Mouse (Mus musculus) kidney, embryonic 14.5 days (tissue): ENCODE results near the gene Hist1h2br. TPM values are rescaled to one million over a fixed set of nuclear protein-coding genes. Genes with fewer than 3 reads are reported as not detected.
"Not testable (repeated sequence)": the region's sequence is repeated elsewhere in the genome, so short reads cannot be mapped to it uniquely, and the experiment has no call there.

Experiments
- ATAC-seq: fragments of 200-750 bp; cut with Nextera tagmentation; 2 replicates; pipeline ENCODE4 v1.8.0; 2017; ENCODE audit warnings: moderate number of reproducible peaks, mild to moderate bottlenecking, moderate TSS enrichment, moderate library complexity; ENCODE audit not compliant: low FRiP score, low TSS enrichment
- H3K27ac ChIP-seq: fragments of 300-500 bp; sonication (generic); 2 replicates; pipeline ENCODE4 v1.5.1; 2014; ENCODE audit warnings: low read depth, mild to moderate bottlenecking, low read length, moderate library complexity, mixed read lengths
- H3K27me3 ChIP-seq: fragments of 300-500 bp; sonication (generic); 2 replicates; pipeline ENCODE4 v1.6.1; 2014; ENCODE audit warnings: mild to moderate bottlenecking, low read length; ENCODE audit not compliant: control insufficient read depth, insufficient read depth
- H3K36me3 ChIP-seq: fragments of 300-500 bp; sonication (generic); 2 replicates; pipeline ENCODE4 v1.6.1; 2014; ENCODE audit warnings: low read length, mixed read lengths; ENCODE audit not compliant: control insufficient read depth, insufficient read depth
- H3K4me1 ChIP-seq: fragments of 300-500 bp; sonication (generic); 2 replicates; pipeline ENCODE4 v1.6.1; 2014; ENCODE audit warnings: low read length, mixed read lengths; ENCODE audit not compliant: control insufficient read depth, insufficient read depth
- H3K4me2 ChIP-seq: fragments of 300-500 bp; sonication (generic); replicated peaks from 2 replicates; pipeline ENCODE4 v1.6.1; 2014; ENCODE audit warnings: low read depth, mild to moderate bottlenecking, low read length
- H3K4me3 ChIP-seq: fragments of 300-500 bp; sonication (generic); 2 replicates; pipeline ENCODE4 v1.5.1; 2014; ENCODE audit warnings: mild to moderate bottlenecking, low read length
- H3K9ac ChIP-seq: fragments of 300-500 bp; sonication (generic); 2 replicates; pipeline ENCODE4 v1.6.1; 2014; ENCODE audit warnings: low read depth, mild to moderate bottlenecking, low read length, moderate library complexity
- H3K9me3 ChIP-seq: fragments of 300-500 bp; sonication (generic); 2 replicates; pipeline ENCODE4 v1.6.1; 2016; ENCODE audit warnings: low read length; ENCODE audit not compliant: control insufficient read depth
- WGBS: fragments of 180-500 bp; shearing (Covaris S2); extraction: QIAGEN DNeasy Blood & Tissue Kit; methylation state at CpG from one replicate; pipeline ENCODE4 v1.1.7; 2014; 5-methylcytosine and 5-hydroxymethylcytosine counted together
- polyA plus RNA-seq: library from polyadenylated mRNA; unstranded; fragments of >200 nt; fragmentation: Nextera tagmentation; extraction: Ambion mirVana; gene quantifications from 2 replicates; pipeline ENCODE4 v1.2.1, GENCODE M21; 2014

Hist1h2br gene
- polyA plus RNA-seq, 1 experiment from 2014 or later: 27.1 TPM

- ATAC-seq: peak; percentile 88
- not testable (repeated sequence) for H3K4me2 ChIP-seq, H3K9me3 ChIP-seq, H3K36me3 ChIP-seq, H3K9ac ChIP-seq, H3K4me1 ChIP-seq, H3K27me3 ChIP-seq
- H3K27ac ChIP-seq: 0 out of 2 replicates have a peak within 1 kb of the TSS, but pooled peaks have one; percentile 59
- peak within 1 kb of the TSS; percentile 10; the same call in 1 of the 2 replicates for H3K4me3 ChIP-seq
- 0% methylated on average over 18 of the region's 58 CpGs for WGBS
Measured at GRCm38 (mm10) chr13:21831418-21832394, 1.8 kb upstream of the Hist1h2br start, which contains the start of gene Hist1h4n. Gene Hist1h4n (minus strand): TSS chr13:21832196.

DNA sequence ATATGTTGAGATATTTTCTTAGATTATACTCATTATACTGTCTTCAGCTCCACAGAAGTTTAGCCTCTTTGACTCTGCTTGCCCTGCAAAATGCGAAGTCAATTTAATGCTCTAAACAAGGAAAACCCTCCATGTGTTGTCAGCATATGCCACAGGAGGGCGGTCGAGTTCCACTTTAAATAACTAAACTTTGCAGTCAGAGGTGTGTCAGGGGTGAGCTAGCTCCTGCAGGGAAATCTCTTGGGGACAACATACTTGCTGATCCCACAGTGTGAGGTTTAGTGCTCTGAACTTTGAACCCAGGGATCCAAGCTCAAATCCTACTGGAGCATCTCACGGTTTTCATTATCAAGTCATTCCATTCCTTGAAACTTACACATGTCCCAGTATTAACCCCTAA, 7.0 kb downstream of the Hist1h2br start:
- H3K4me3 ChIP-seq, H3K27ac ChIP-seq, H3K36me3 ChIP-seq, H3K9ac ChIP-seq, H3K27me3 ChIP-seq, H3K4me2 ChIP-seq, H3K4me1 ChIP-seq, H3K9me3 ChIP-seq: not testable (repeated sequence)
- WGBS: no CpG with 5 or more reads among the region's 4 CpGs
- ATAC-seq: peak; percentile 74

GRCm38 (mm10) chr13:21846356-21846755, 12.8 kb downstream of the Hist1h2br start:
- not testable (repeated sequence) for H3K27ac ChIP-seq, ATAC-seq, H3K9ac ChIP-seq, H3K36me3 ChIP-seq, H3K27me3 ChIP-seq, H3K4me3 ChIP-seq, H3K4me2 ChIP-seq, H3K4me1 ChIP-seq, H3K9me3 ChIP-seq

GRCm38 (mm10) chr13:21847883-21848282, 14.3 kb downstream of the Hist1h2br start:
- Histone ChIP-seq H3K27ac (no peak overlapping the region), H3K4me1 (no peaks in the 10 kb centered on the region), H3K9ac (no peak overlapping the region), H3K36me3 (no peaks in the 10 kb centered on the region), H3K27me3 (no peaks in the 10 kb centered on the region), H3K4me3 (no peak overlapping the region), H3K9me3 (no peaks in the 10 kb centered on the region), H3K4me2 (no peak overlapping the region)
- WGBS: 26% methylated on average over 8 of the region's 8 CpGs
- ATAC-seq: no peak

DNA sequence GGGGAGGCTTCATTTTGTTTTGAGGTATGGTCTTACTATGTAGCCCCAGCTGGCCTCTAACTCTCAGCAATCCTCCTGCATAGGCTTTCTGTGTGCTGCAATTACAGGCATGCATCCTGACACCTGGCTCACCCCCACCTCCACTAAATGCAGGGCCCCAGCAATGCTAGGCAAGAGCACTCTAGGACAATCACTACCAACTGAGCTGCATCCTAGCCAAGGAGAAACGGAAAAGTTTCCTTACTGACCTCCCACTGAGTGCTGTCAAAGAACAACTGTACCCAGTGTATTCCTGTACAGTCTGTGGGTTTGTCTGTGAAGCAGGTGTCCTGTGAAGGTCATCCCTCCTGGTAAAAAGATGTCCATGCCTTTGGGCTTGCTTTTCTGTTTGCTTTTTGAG, 17.2 kb downstream of the Hist1h2br start:
- H3K4me1 ChIP-seq, H3K27ac ChIP-seq, H3K36me3 ChIP-seq, H3K4me2 ChIP-seq, ATAC-seq, H3K9me3 ChIP-seq, H3K4me3 ChIP-seq, H3K27me3 ChIP-seq, H3K9ac ChIP-seq: not testable (repeated sequence)
- 60% methylated on average over 1 of the region's 1 CpGs for WGBS

DNA sequence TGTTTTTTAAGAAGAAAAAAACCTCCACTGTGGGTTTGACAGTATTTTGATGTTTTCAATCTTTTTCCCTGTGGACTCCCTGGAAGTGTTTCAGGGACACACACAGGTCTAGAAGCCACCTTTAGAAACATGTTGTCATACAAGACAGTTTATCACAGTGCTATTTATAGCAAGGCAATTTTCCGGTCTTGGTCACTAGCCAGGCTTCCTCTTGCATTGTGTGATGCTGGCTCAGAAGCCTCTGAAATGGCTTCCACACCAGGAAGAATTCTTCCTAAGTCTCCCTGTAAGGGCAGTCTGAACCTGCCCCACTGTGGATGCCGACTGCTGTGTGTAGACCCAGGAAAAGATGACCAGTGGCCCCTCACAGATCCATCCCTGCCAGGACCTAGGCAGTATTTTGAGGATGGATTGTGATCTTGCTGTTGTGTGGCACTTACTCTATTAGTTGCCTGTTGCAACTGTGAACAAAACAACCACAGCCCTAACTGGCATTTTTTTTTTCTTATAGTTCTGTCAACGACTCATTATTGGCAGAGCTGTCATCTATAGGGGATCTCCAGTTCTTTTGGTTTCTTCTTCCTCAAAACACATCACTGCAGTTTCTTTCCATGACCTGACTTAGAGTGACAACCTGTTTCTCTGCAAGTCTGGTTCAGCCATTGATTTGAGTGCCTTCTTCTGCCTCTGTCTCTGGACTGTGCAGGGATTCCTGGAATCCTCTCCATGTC, 18.8 kb downstream of the Hist1h2br start:
- H3K4me1 ChIP-seq: no peaks in the 10 kb centered on the region
- H3K9me3 ChIP-seq: no peaks in the 10 kb centered on the region
- H3K4me3 ChIP-seq: no peak overlapping the region
- ATAC-seq: no peak
- WGBS: 59% methylated on average over 3 of the region's 3 CpGs
- H3K27ac ChIP-seq: no peak overlapping the region
- H3K4me2 ChIP-seq: no peak overlapping the region
- no peaks in the 10 kb centered on the region for H3K36me3 ChIP-seq
- H3K9ac ChIP-seq: no peak overlapping the region
- H3K27me3 ChIP-seq: no peaks in the 10 kb centered on the region

DNA sequence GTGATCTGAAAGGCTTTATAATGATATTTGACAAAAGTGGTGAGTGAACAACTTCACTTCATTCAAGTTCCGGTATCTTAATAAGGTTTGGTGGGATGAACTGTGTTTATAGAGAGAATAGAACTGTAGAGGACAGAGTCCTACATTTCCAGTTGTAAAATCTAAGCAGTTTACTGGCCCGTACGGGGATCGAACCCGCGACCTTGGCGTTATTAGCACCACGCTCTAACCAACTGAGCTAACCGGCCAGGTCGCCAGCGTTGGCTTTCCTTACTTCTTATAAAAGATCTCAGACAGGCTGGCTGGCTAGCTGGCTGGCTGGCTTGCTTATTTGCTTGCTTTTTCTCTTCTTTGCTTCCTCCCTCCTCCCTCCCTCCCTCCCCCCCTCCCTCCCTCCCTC, 21.6 kb downstream of the Hist1h2br start:
- H3K9me3 ChIP-seq: no peaks in the 10 kb centered on the region
- no peaks in the 10 kb centered on the region for H3K4me1 ChIP-seq
- H3K4me2 ChIP-seq: peak overlapping the region; percentile 44
- H3K36me3 ChIP-seq: no peaks in the 10 kb centered on the region
- peak; percentile 78 for ATAC-seq
- peak overlapping the region; percentile 46 for H3K4me3 ChIP-seq
- peak overlapping the region; percentile 42; the same call in 1 of the 2 replicates for H3K9ac ChIP-seq
- H3K27ac ChIP-seq: no peak overlapping the region
- no peaks in the 10 kb centered on the region for H3K27me3 ChIP-seq
- under 1% methylated on average over 11 of the region's 11 CpGs for WGBS

DNA sequence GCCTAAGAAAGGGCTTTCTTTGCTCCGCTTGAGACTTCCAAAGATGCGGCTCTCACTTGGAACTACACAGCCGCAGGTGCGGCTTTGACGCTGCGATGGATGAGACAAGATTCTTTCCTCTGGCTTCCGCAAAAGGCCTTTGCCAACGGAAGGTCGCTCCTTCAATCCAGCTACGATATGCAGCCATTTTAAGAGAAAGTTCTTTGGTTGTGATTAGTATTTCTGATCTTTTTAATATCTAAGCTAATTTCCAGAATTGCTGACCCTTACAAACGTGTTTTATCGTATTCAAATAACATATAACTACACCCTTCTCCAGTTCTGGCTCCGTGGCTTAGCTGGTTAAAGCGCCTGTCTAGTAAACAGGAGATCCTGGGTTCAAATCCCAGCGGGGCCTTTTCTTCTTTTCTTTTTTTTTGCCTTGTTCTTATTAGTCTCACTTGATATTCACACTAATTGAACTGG, 22.2 kb downstream of the Hist1h2br start:
- Histone ChIP-seq H3K36me3 (no peaks in the 10 kb centered on the region), H3K4me1 (no peaks in the 10 kb centered on the region), H3K9ac (peak overlapping the region; percentile 42; the same call in 1 of the 2 replicates), H3K9me3 (no peaks in the 10 kb centered on the region), H3K4me3 (peak overlapping the region; percentile 46), H3K4me2 (peak overlapping the region; percentile 44), H3K27me3 (no peaks in the 10 kb centered on the region), H3K27ac (no peak overlapping the region)
- peak; percentile 44; the same call in 1 of the 2 replicates for ATAC-seq
- WGBS: under 1% methylated on average over 15 of the region's 15 CpGs

GRCm38 (mm10) chr13:21861608-21862007, 28.1 kb downstream of the Hist1h2br start:
- H3K9ac ChIP-seq: no peak overlapping the region
- H3K27ac ChIP-seq: no peak overlapping the region
- no peak overlapping the region for H3K4me3 ChIP-seq
- 17% methylated on average over 5 of the region's 5 CpGs for whole genome bisulfite sequencing
- no peaks in the 10 kb centered on the region for H3K4me1 ChIP-seq
- H3K36me3 ChIP-seq: no peaks in the 10 kb centered on the region
- no peaks in the 10 kb centered on the region for H3K9me3 ChIP-seq
- ATAC-seq: no peak
- H3K4me2 ChIP-seq: no peak overlapping the region
- H3K27me3 ChIP-seq: no peaks in the 10 kb centered on the region
